Mouse (Mus musculus): Measurements from ENCODE around the gene Abcb6. TPM values are rescaled to one million over a fixed set of nuclear protein-coding genes. Genes with fewer than 3 reads are reported as not detected.

Abcb6 gene
- total and polyA plus RNA-seq, 3 experiments, result 15.5 to 29.0 (median 19.2) TPM

DNA sequence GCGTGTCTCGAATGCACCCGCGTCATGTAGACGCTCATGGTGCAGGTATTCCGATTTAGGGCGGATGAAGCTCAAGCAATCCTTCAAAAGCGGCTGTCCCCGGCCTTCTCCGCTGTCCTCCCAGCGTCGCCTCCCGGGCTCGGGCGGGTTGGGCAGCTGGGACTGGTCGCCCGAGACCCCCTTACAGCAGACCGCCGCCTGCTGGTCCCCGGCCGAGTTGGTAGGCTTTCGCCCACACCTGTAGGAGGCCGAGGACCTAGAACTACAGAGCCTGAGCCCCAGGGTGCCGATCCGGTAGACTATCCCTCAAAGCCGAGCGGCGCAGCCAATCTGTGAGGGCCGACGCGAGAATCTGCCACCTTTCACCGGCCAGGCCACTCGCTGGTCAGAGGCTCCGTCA lies 39.3 kb upstream of the Abcb6 start, which contains the start of gene Tuba4a:
Tuba4a (minus strand) TSS at position 335 of the 400 bp plus-strand sequence.
- dilution Hi-C loops (cut with MboI; ENCODE audit: extremely low pct_ligation_motif_present, extremely low pct_unique_long_range_greater_than_20kb, low sequenced_read_pairs), result no loop called here
- in situ Hi-C loops (cut with MboI; ENCODE audit: low pct_ligation_motif_present, low pct_unique_long_range_greater_than_20kb, low sequenced_read_pairs), result no loop called here
- Histone ChIP-seq H3K9ac (ENCODE audit: insufficient read depth, low read depth) (peak within 1 kb of the TSS; percentile 88), H3K4me1 (ENCODE audit: control insufficient read depth in 1 of 2, insufficient read depth in 2 of 2) (peaks cover 27 to 60% of the 10 kb centered on the region in 2 experiments), H3K4me2 (ENCODE audit: insufficient read depth, low read depth, poor library complexity, severe bottlenecking) (peak within 1 kb of the TSS; percentile 48), H3K27ac (ENCODE audit: insufficient read depth, low read depth) (peak within 1 kb of the TSS; percentile 81), H3K9me3 (replicated peaks; ENCODE audit: low read length) (peaks cover 2% of the 10 kb centered on the region), H3K4me3 (replicated peaks in 1 of 3; ENCODE audit: low read depth in 2 of 3, low read length in 2 of 3, poor library complexity in 1 of 3) (peak within 1 kb of the TSS; percentile 74 to 94 (median 88)), H3K79me2 (replicated peaks; ENCODE audit: control insufficient read depth, extremely low read depth, insufficient read depth, poor library complexity, severe bottlenecking) (peaks cover 35% of the 10 kb centered on the region), H3K27me3 (replicated peaks) (no peaks in the 10 kb centered on the region), H3K36me3 (replicated peaks in 1 of 2; ENCODE audit: control insufficient read depth in 1 of 2, insufficient read depth in 1 of 2, low read length in 1 of 2) (peaks cover 22 to 31% of the 10 kb centered on the region in 2 experiments)
- TF ChIP-seq IRF4 (IDR thresholded peaks at IDR 0.05; ENCODE audit: low read depth, low read length) (no peak), NELFE (IDR thresholded peaks at IDR 0.05; ENCODE audit: low read depth, low read length) (no peak), RCOR1 (conservative IDR thresholded peaks at IDR 0.05; ENCODE audit: low read depth, low read length) (no peak), MAX (IDR thresholded peaks at IDR 0.05; ENCODE audit: low read length) (no peak), MEF2A (IDR thresholded peaks at IDR 0.05; ENCODE audit: borderline replicate concordance, low read depth, low read length) (no peak), RAD21 (IDR thresholded peaks at IDR 0.05; ENCODE audit: low read depth, low read length) (no peak), BHLHE40 (IDR thresholded peaks at IDR 0.05; ENCODE audit: low read depth, low read length) (no peak), HCFC1 (IDR thresholded peaks at IDR 0.05; ENCODE audit: low read depth, low read length) (no peak), MAZ (IDR thresholded peaks at IDR 0.05; ENCODE audit: low read depth, low read length) (no peak), JUND (conservative IDR thresholded peaks at IDR 0.05; ENCODE audit: low read depth, low read length) (no peak), SIN3A (IDR thresholded peaks at IDR 0.05; ENCODE audit: low read length) (no peak), CHD2 (IDR thresholded peaks at IDR 0.05; ENCODE audit: low read length) (no peak), E2F4 (IDR thresholded peaks at IDR 0.05; ENCODE audit: insufficient replicate concordance, low read depth, low read length) (no peak), MAFK (IDR thresholded peaks at IDR 0.05; ENCODE audit: insufficient replicate concordance, low read length) (no peak), POLR2A (IDR thresholded peaks at IDR 0.05; ENCODE audit: low read depth, low read length) (no peak), ETS1 (conservative IDR thresholded peaks at IDR 0.05; ENCODE audit: low read depth, low read length) (no peak), CHD1 (IDR thresholded peaks at IDR 0.05; ENCODE audit: low read depth, low read length) (no peak), TBP (conservative IDR thresholded peaks at IDR 0.05; ENCODE audit: low read depth, low read length) (no peak), JUN (IDR thresholded peaks at IDR 0.05; ENCODE audit: insufficient read depth, low read depth, low read length) (no peak)
- DNase-seq (ENCODE audit: extremely low read depth), result no peak

DNA sequence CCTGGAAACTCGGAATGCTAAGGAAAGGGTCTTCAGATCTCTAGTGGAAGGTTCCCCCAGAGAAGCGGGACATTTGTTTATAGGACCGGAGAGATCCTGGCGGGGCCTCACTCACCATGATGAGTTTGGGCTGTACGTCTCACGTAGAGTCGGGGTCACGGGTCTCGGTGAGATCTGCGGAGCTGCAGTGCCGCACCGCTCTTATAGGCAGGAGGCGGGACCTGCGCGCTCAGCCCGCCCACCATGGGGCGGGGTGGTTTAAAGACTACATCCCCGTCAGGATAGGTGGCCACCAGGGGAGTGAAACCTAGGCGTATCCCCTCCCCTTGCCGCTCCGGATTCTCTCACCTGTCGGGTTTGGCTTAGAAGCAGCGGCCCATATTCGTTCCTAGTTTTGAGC lies 38.9 kb upstream of the Abcb6 start:
- dilution Hi-C loops (cut with MboI; ENCODE audit: extremely low pct_ligation_motif_present, extremely low pct_unique_long_range_greater_than_20kb, low sequenced_read_pairs), result no loop called here
- H3K4me2 ChIP-seq (ENCODE audit: insufficient read depth, low read depth, poor library complexity, severe bottlenecking), result peak overlapping the region; percentile 48
- H3K79me2 ChIP-seq (replicated peaks; ENCODE audit: control insufficient read depth, extremely low read depth, insufficient read depth, poor library complexity, severe bottlenecking), result peaks cover 35% of the 10 kb centered on the region
- H3K36me3 ChIP-seq (replicated peaks in 1 of 2; ENCODE audit: control insufficient read depth in 1 of 2, insufficient read depth in 1 of 2, low read length in 1 of 2), result peaks cover 25 to 36% of the 10 kb centered on the region in 2 experiments
- H3K27ac ChIP-seq (ENCODE audit: insufficient read depth, low read depth), result peak overlapping the region; percentile 81; the same call in 1 of the 2 replicates
- in situ Hi-C loops (cut with MboI; ENCODE audit: low pct_ligation_motif_present, low pct_unique_long_range_greater_than_20kb, low sequenced_read_pairs), result no loop called here
- peak overlapping the region; percentile 74 to 94 (median 88) for H3K4me3 ChIP-seq (replicated peaks in 1 of 3; ENCODE audit: low read depth in 2 of 3, low read length in 2 of 3, poor library complexity in 1 of 3)
- H3K9me3 ChIP-seq (replicated peaks; ENCODE audit: low read length), result peaks cover 2% of the 10 kb centered on the region
- DNase-seq (ENCODE audit: extremely low read depth), result peak; percentile 87
- peak overlapping the region; percentile 88 for H3K9ac ChIP-seq (ENCODE audit: insufficient read depth, low read depth)
- H3K27me3 ChIP-seq (replicated peaks), result no peaks in the 10 kb centered on the region
- H3K4me1 ChIP-seq (ENCODE audit: control insufficient read depth in 1 of 2, insufficient read depth in 2 of 2), result peaks cover 27 to 65% of the 10 kb centered on the region in 2 experiments
- peak; percentile 100 for TF ChIP-seq POLR2A (IDR thresholded peaks at IDR 0.05; ENCODE audit: low read depth, low read length)
- no peak for TF ChIP-seq GABPA (IDR thresholded peaks at IDR 0.05; ENCODE audit: insufficient replicate concordance, low read depth, low read length)
- peak; percentile 99 for TF ChIP-seq NELFE (IDR thresholded peaks at IDR 0.05; ENCODE audit: low read depth, low read length)
- 0 out of 2 replicates have a peak, but pooled peaks have one; percentile 45 for TF ChIP-seq MYC (IDR thresholded peaks at IDR 0.05; ENCODE audit: low read depth, low read length)
- TF ChIP-seq MAZ (IDR thresholded peaks at IDR 0.05; ENCODE audit: low read depth, low read length), result 0 out of 2 replicates have a peak, but pooled peaks have one; percentile 38
- peak; percentile 50 for TF ChIP-seq NRF1 (IDR thresholded peaks at IDR 0.05; ENCODE audit: low read depth, low read length)
- 0 out of 2 replicates have a peak, but pooled peaks have one; percentile 13 for TF ChIP-seq MAX (IDR thresholded peaks at IDR 0.05; ENCODE audit: low read length)
- peak; percentile 93 for TF ChIP-seq TCF12 (IDR thresholded peaks at IDR 0.05; ENCODE audit: low read depth, low read length)
- no peak for TF ChIP-seq KAT2A (IDR thresholded peaks at IDR 0.05; ENCODE audit: insufficient replicate concordance, low read length)
- no peak for TF ChIP-seq CTCF (conservative IDR thresholded peaks at IDR 0.05 in 1 of 2, IDR thresholded peaks at IDR 0.05 in 1 of 2; ENCODE audit: low read depth in 2 of 2, low read length in 2 of 2)
- TF ChIP-seq CHD2 (IDR thresholded peaks at IDR 0.05; ENCODE audit: low read length), result no peak; the same call in 1 of the 2 replicates
- 0 out of 2 replicates have a peak, but pooled peaks have one; percentile 20 for TF ChIP-seq UBTF (IDR thresholded peaks at IDR 0.05; ENCODE audit: low read depth, low read length)
- peak; percentile 98 for TF ChIP-seq TBP (conservative IDR thresholded peaks at IDR 0.05; ENCODE audit: low read depth, low read length)
- TF ChIP-seq MXI1 (IDR thresholded peaks at IDR 0.05; ENCODE audit: low read depth, low read length), result no peak
- TF ChIP-seq RCOR1 (conservative IDR thresholded peaks at IDR 0.05; ENCODE audit: low read depth, low read length), result peak; percentile 56; the same call in 1 of the 2 replicates
- no peak for TF ChIP-seq HCFC1 (IDR thresholded peaks at IDR 0.05; ENCODE audit: low read depth, low read length)
- no peak for TF ChIP-seq ZNF384 (IDR thresholded peaks at IDR 0.05; ENCODE audit: low read depth, low read length)
- TF ChIP-seq POLR2AphosphoS2 (IDR thresholded peaks at IDR 0.05; ENCODE audit: low read depth, low read length), result peak; percentile 97
- TF ChIP-seq SIN3A (IDR thresholded peaks at IDR 0.05; ENCODE audit: low read length), result 0 out of 2 replicates have a peak, but pooled peaks have one; percentile 28
- TF ChIP-seq ZMIZ1 (IDR thresholded peaks at IDR 0.05; ENCODE audit: low read depth, low read length), result peak; percentile 98
- TF ChIP-seq E2F4 (IDR thresholded peaks at IDR 0.05; ENCODE audit: insufficient replicate concordance, low read depth, low read length), result no peak
- no peak for TF ChIP-seq ETS1 (conservative IDR thresholded peaks at IDR 0.05; ENCODE audit: low read depth, low read length)
